Mouse (Mus musculus) mature B cell (primary cell): ENCODE measurements around the gene Zfp462.

Experiments
- in situ Hi-C: fragments of 300-500 bp; cut with MboI; formaldehyde crosslinking; loops from 2 replicates; pipeline ENCODE4 v1.14.3; 2019

Zfp462 gene

GRCm38 (mm10) chr4:54996064-54996463 lies 51.2 kb downstream of the Zfp462 start:
- in situ Hi-C loops, result no loop called here

- in situ Hi-C loops, result no loop called here
Measured at GRCm38 (mm10) chr4:54998146-54998841, 53.4 kb downstream of the Zfp462 start.

- in situ Hi-C loops, result no loop called here
Measured at GRCm38 (mm10) chr4:54999556-54999955, 54.7 kb downstream of the Zfp462 start.

GRCm38 (mm10) chr4:55001386-55001785 lies 56.5 kb downstream of the Zfp462 start:
- in situ Hi-C loops, result no loop called here

GRCm38 (mm10) chr4:55003128-55003527 lies 58.3 kb downstream of the Zfp462 start:
- in situ Hi-C loops, result no loop called here

- in situ Hi-C loops, result no loop called here
Measured at GRCm38 (mm10) chr4:55005066-55005465, 60.2 kb downstream of the Zfp462 start.

- in situ Hi-C loops, result no loop called here
Measured at GRCm38 (mm10) chr4:55005521-55005969, 60.7 kb downstream of the Zfp462 start.

- in situ Hi-C loops, result no loop called here
Measured at GRCm38 (mm10) chr4:55006024-55006423, 61.2 kb downstream of the Zfp462 start.

GRCm38 (mm10) chr4:55008616-55009015 lies 63.8 kb downstream of the Zfp462 start:
- in situ Hi-C loops, result no loop called here

- in situ Hi-C loops, result no loop called here
Measured at GRCm38 (mm10) chr4:55011391-55011790, 66.5 kb downstream of the Zfp462 start.

- in situ Hi-C loops, result no loop called here
Measured at GRCm38 (mm10) chr4:55013563-55014248, 68.9 kb downstream of the Zfp462 start.

GRCm38 (mm10) chr4:55014731-55015463 lies 70.0 kb downstream of the Zfp462 start:
- in situ Hi-C loops, result no loop called here

- in situ Hi-C loops, result no loop called here
Measured at GRCm38 (mm10) chr4:55015517-55015916, 70.7 kb downstream of the Zfp462 start.

- in situ Hi-C loops, result no loop called here
Measured at GRCm38 (mm10) chr4:55026109-55026646, 81.3 kb downstream of the Zfp462 start.

GRCm38 (mm10) chr4:55030401-55030800 lies 85.6 kb downstream of the Zfp462 start:
- in situ Hi-C loops, result no loop called here

- in situ Hi-C loops, result no loop called here
Measured at GRCm38 (mm10) chr4:55032317-55032930, 87.6 kb downstream of the Zfp462 start.

- in situ Hi-C loops, result no loop called here
Measured at GRCm38 (mm10) chr4:55033452-55033851, 88.6 kb downstream of the Zfp462 start.

GRCm38 (mm10) chr4:55038139-55038538 lies 93.3 kb downstream of the Zfp462 start:
- in situ Hi-C loops, result no loop called here

GRCm38 (mm10) chr4:55040258-55040964 lies 95.6 kb downstream of the Zfp462 start:
- in situ Hi-C loops, result no loop called here

- in situ Hi-C loops, result no loop called here
Measured at GRCm38 (mm10) chr4:55041106-55041730, 96.4 kb downstream of the Zfp462 start.

- in situ Hi-C loops, result no loop called here
Measured at GRCm38 (mm10) chr4:55042573-55042972, 97.7 kb downstream of the Zfp462 start.
